Mouse (Mus musculus): ENCODE results near the gene Cables2. TPM values are rescaled to one million over a fixed set of nuclear protein-coding genes. Genes with fewer than 3 reads are reported as not detected.
A peak's percentile ranks its signal among the peaks of the same experiment; 100 is the strongest.

Gene Cables2
- polyA plus RNA-seq, 1 experiment from 2014 or later = 8.5 TPM

DNA sequence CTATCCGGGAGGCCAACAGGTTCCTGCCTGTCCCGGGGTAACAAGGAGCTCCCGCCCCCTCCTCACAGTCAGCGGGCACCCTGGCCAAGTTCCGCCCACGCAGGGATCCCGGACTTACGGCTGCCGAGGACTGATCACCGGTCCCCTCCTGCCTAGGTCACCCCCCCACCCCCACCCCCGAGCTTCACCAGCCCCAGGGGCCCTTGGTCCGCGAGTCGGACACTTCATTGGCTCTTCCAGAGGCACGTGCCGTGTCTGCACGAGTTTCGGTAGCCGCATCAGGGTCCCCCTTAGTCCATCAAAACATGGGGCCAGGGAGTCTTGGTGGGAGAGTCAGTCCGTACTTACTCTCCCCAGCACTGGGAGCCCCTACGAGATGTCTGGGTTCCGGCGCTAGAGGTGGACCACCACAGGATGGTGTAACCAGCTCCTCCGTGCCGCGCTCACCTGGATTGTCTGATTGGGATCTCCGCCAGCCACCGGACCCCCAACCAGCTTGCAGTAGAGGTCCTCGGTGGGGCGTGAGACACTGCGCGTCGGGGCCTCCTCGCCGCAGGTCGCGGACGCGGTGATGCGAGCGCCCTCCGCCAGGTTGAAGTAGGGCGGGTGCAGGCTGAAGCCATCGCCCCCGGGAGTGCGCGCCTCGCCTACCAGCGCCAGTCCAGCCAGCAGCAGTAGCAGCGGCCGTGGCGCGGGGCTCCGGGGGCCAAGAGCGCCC is 48.1 kb downstream of the Cables2 start:
- TF ChIP-seq CTCF (IDR thresholded peaks at IDR 0.05; ENCODE audit: low read depth) (no peak), EP300 (optimal IDR thresholded peaks at IDR 0.05) (no peak)
- no peaks in the 10 kb centered on the region for H3K27me3 ChIP-seq (ENCODE audit: control insufficient read depth, insufficient read depth, low read length)
- H3K9ac ChIP-seq (ENCODE audit: low read length) = peak overlapping the region; percentile 79
- peak; percentile 21 for ATAC-seq (ENCODE audit: low FRiP score, low TSS enrichment)
- DNase-seq (ENCODE audit: low spot score) = peak; percentile 64
- H3K36me3 ChIP-seq (ENCODE audit: control insufficient read depth, insufficient read depth, low read length) = 0 out of 2 replicates have a peak, but pooled peaks cover 3% of the 10 kb centered on the region
- H3K9me3 ChIP-seq (ENCODE audit: control insufficient read depth, low read length) = no peaks in the 10 kb centered on the region
- H3K4me3 ChIP-seq (ENCODE audit: low read depth, low read length) = peak overlapping the region; percentile 80
- peak overlapping the region; percentile 88 for H3K27ac ChIP-seq (replicated peaks)
- peak overlapping the region; percentile 90 for H3K4me2 ChIP-seq (replicated peaks; ENCODE audit: low read depth)
- peaks cover 29% of the 10 kb centered on the region for H3K4me1 ChIP-seq (replicated peaks; ENCODE audit: control insufficient read depth, insufficient read depth)
- WGBS = 1% methylated on average over 49 of the region's 55 CpGs

DNA sequence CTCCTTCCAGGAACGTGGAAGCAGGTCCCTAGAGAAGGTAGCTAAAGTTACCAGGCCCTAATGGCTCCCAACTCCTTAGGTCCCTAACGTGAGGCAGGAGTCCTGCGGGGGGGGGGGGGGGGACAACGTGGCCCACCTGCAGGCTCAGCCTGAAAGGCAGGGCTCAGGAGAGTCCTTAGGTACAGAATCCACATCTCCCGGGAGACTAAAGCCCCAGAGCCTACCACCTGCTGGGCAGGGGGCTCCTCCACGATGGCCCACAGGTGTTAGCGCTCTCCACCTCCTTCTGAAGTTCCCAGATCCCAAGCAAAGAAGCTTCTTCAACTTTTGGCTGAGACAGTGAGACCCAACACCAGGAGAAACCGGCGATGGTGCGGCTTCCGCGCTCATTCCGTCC is 48.7 kb downstream of the Cables2 start:
- Histone ChIP-seq H3K4me2 (replicated peaks; ENCODE audit: low read depth) (peak overlapping the region; percentile 90), H3K4me3 (ENCODE audit: low read depth, low read length) (peak overlapping the region; percentile 80), H3K4me1 (replicated peaks; ENCODE audit: control insufficient read depth, insufficient read depth) (peaks cover 28% of the 10 kb centered on the region), H3K9ac (ENCODE audit: low read length) (peak overlapping the region; percentile 79), H3K27me3 (ENCODE audit: control insufficient read depth, insufficient read depth, low read length) (no peaks in the 10 kb centered on the region), H3K36me3 (ENCODE audit: control insufficient read depth, insufficient read depth, low read length) (0 out of 2 replicates have a peak, but pooled peaks cover 3% of the 10 kb centered on the region), H3K27ac (replicated peaks) (peak overlapping the region; percentile 88), H3K9me3 (ENCODE audit: control insufficient read depth, low read length) (no peaks in the 10 kb centered on the region)
- WGBS = 4% methylated on average over 11 of the region's 13 CpGs
- DNase-seq (ENCODE audit: low spot score) (no peak), ATAC-seq (ENCODE audit: low FRiP score, low TSS enrichment) (no peak)
- TF ChIP-seq CTCF (IDR thresholded peaks at IDR 0.05; ENCODE audit: low read depth) (no peak), EP300 (optimal IDR thresholded peaks at IDR 0.05) (no peak)

DNA sequence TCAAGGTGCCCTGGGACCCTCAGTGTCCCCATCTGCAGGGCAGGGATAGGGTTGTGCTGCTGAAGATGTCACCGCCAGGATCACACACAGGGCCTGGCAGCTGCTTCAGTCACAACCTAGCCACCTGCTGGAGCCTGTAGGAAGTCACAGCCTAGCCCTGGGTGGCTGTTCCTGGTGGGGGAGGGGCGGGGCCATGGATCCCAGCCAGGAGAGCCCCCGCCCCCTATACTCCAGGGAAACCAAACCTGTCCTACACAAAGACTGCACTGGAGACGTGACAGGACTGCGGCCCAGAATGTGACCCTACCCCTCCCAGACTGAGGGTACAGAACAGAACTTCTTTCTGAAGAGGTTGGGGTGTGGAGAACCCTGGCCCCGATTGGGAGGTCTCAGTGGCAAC is 51.0 kb downstream of the Cables2 start:
- peak; percentile 46 for ATAC-seq (ENCODE audit: low FRiP score, low TSS enrichment)
- Histone ChIP-seq H3K27ac (replicated peaks) (peak overlapping the region; percentile 53; the same call in 1 of the 2 replicates), H3K4me1 (replicated peaks; ENCODE audit: control insufficient read depth, insufficient read depth) (peaks cover 19% of the 10 kb centered on the region), H3K9ac (ENCODE audit: low read length) (no peak overlapping the region), H3K4me2 (replicated peaks; ENCODE audit: low read depth) (peak overlapping the region; percentile 90), H3K36me3 (ENCODE audit: control insufficient read depth, insufficient read depth, low read length) (0 out of 2 replicates have a peak, but pooled peaks cover 3% of the 10 kb centered on the region), H3K4me3 (ENCODE audit: low read depth, low read length) (no peak overlapping the region), H3K9me3 (ENCODE audit: control insufficient read depth, low read length) (no peaks in the 10 kb centered on the region), H3K27me3 (ENCODE audit: control insufficient read depth, insufficient read depth, low read length) (no peaks in the 10 kb centered on the region)
- peak; percentile 82 for DNase-seq (ENCODE audit: low spot score)
- TF ChIP-seq CTCF (IDR thresholded peaks at IDR 0.05; ENCODE audit: low read depth) (peak; percentile 68), EP300 (optimal IDR thresholded peaks at IDR 0.05) (no peak)
- 15% methylated on average over 6 of the region's 6 CpGs for WGBS

DNA sequence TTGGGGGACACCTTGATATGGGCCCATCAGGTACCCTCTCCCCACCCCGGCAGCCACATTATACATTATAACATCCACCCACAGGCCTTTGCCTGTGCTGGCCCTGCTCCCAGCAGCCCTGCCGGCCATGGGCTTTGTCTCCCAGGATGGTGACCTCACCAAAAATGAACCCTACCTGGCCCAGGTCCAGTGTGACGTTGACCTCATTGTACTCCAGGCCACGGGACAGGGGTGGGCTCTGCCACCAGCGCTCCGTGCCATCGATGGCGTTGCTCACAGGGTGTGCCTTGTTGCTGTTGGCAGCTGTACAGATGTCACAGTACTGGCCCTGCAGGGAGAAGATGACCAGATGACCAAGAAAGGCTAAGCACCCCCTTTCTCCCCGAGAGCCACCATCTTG is 52.2 kb downstream of the Cables2 start:
- no peak for ATAC-seq (ENCODE audit: low FRiP score, low TSS enrichment)

DNA sequence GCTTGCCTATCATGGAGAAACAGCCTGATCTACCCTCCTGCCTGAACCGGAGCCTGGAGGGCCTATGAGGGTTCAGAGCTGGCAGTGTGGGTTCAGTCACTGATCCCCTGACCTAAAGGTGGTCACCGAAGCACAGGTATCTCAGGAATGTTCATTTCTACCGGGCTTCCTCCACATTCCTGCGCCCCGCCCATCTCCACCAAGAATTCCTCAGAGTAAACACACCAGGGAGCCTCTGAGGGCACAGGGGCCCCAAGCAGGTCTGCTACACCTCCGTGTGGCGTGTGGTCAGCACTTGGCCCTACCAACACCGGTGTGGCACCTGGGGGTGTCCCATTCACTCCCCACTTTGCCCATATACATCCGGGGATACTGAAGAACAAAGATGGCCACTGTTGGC is 53.1 kb downstream of the Cables2 start:
- Histone ChIP-seq H3K36me3 (ENCODE audit: control insufficient read depth, insufficient read depth, low read length) (0 out of 2 replicates have a peak, but pooled peaks cover 3% of the 10 kb centered on the region), H3K4me1 (replicated peaks; ENCODE audit: control insufficient read depth, insufficient read depth) (peaks cover 20% of the 10 kb centered on the region), H3K4me3 (ENCODE audit: low read depth, low read length) (no peak overlapping the region), H3K9ac (ENCODE audit: low read length) (no peak overlapping the region), H3K27me3 (ENCODE audit: control insufficient read depth, insufficient read depth, low read length) (no peaks in the 10 kb centered on the region), H3K4me2 (replicated peaks; ENCODE audit: low read depth) (0 out of 2 replicates have a peak overlapping the region, but pooled peaks have one; percentile 2), H3K9me3 (ENCODE audit: control insufficient read depth, low read length) (no peaks in the 10 kb centered on the region), H3K27ac (replicated peaks) (no peak overlapping the region)
- TF ChIP-seq CTCF (IDR thresholded peaks at IDR 0.05; ENCODE audit: low read depth) (no peak), EP300 (optimal IDR thresholded peaks at IDR 0.05) (no peak)
- ATAC-seq (ENCODE audit: low FRiP score, low TSS enrichment) (no peak), DNase-seq (ENCODE audit: low spot score) (peak; percentile 55)
- 37% methylated on average over 9 of the region's 9 CpGs for WGBS

More for the DNA sequence above, 52.2 kb downstream of the Cables2 start:
- peaks cover 17% of the 10 kb centered on the region for H3K4me1 ChIP-seq (replicated peaks; ENCODE audit: control insufficient read depth, insufficient read depth)
- TF ChIP-seq EP300 (optimal IDR thresholded peaks at IDR 0.05) (no peak), CTCF (IDR thresholded peaks at IDR 0.05; ENCODE audit: low read depth) (no peak)
- 81% methylated on average over 9 of the region's 9 CpGs for WGBS
- no peak overlapping the region for H3K27ac ChIP-seq (replicated peaks)
- no peaks in the 10 kb centered on the region for H3K27me3 ChIP-seq (ENCODE audit: control insufficient read depth, insufficient read depth, low read length)
- no peaks in the 10 kb centered on the region for H3K9me3 ChIP-seq (ENCODE audit: control insufficient read depth, low read length)
- no peak overlapping the region for H3K4me3 ChIP-seq (ENCODE audit: low read depth, low read length)
- H3K9ac ChIP-seq (ENCODE audit: low read length) = no peak overlapping the region
- H3K4me2 ChIP-seq (replicated peaks; ENCODE audit: low read depth) = no peak overlapping the region
- 0 out of 2 replicates have a peak, but pooled peaks cover 3% of the 10 kb centered on the region for H3K36me3 ChIP-seq (ENCODE audit: control insufficient read depth, insufficient read depth, low read length)
- no peak for DNase-seq (ENCODE audit: low spot score)

Data from stomach, postnatal 0 days (tissue).